Mouse (Mus musculus): ENCODE results near the gene Cnppd1. TPM values are rescaled to one million over a fixed set of nuclear protein-coding genes. Genes with fewer than 3 reads are reported as not detected.

Cnppd1 gene
- total and polyA plus RNA-seq, 3 experiments = 20.7 to 26.3 (median 21.8) TPM

DNA sequence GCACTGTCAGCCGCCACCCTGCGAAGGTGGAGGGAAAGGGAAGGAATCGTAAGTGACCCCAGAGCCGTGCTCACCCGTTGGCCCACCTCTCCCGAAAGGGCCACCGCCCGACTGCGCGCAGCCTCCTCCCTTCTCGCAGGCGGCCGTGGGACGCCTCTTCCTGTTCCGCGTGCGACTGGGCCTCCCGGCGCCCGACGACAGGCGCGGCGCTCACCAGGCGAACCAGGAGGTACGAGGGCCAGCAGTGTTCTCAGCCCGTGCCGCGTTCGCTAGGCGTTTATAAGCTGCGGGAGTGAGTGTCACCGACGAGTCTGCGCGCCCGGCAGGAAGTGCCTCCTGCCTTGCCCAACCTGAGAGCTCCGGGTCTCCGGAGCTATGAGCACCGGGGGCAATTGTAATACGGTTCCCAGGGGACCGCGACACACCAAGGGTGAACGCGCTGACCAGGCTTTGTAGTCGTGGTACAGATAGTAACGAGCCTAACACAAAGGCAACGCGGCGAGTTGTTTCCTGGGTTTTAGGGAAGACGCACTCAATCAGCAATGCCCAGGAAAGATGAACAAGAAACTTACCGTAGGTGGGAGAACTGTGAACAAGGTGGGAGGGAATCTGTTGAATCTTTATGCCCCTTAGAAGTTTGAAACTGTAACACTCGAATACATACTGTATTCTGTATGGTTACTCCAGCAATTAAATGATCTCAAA is 873 bp downstream of the Cnppd1 start:
- peaks cover 2% of the 10 kb centered on the region; the same call in 1 of the 2 replicates for H3K36me3 ChIP-seq (ENCODE audit: control insufficient read depth, insufficient read depth, low read length)
- DNase-seq = peak; percentile 87
- no peaks in the 10 kb centered on the region for H3K79me2 ChIP-seq (replicated peaks; ENCODE audit: control insufficient read depth, insufficient read depth, low read length)
- intact Hi-C loops (cut with DNase I) = loop anchor here (2.0 kb wide), 1 partner anchor 51 kb away; the partner anchor contains the start of genes Ankzf1 and Atg9a
- peak overlapping the region; percentile 82 for H3K4me3 ChIP-seq
- WGBS = under 1% methylated on average over 53 of the region's 53 CpGs
- peak overlapping the region; percentile 88 for H3K9ac ChIP-seq (ENCODE audit: low read depth, low read length)
- TF ChIP-seq POLR2A (IDR thresholded peaks at IDR 0.05; ENCODE audit: insufficient read depth, low read depth, low read length) (peak; percentile 88), CTCF (IDR thresholded peaks at IDR 0.05) (no peak), EP300 (IDR thresholded peaks at IDR 0.05; ENCODE audit: insufficient read depth, low read depth, low read length) (no peak)
- peaks cover 2% of the 10 kb centered on the region for H3K4me1 ChIP-seq (ENCODE audit: control insufficient read depth, insufficient read depth, low read length)
- H3K27me3 ChIP-seq (ENCODE audit: control insufficient read depth, insufficient read depth, low read length) = no peaks in the 10 kb centered on the region
- peak overlapping the region; percentile 97 for H3K27ac ChIP-seq

DNA sequence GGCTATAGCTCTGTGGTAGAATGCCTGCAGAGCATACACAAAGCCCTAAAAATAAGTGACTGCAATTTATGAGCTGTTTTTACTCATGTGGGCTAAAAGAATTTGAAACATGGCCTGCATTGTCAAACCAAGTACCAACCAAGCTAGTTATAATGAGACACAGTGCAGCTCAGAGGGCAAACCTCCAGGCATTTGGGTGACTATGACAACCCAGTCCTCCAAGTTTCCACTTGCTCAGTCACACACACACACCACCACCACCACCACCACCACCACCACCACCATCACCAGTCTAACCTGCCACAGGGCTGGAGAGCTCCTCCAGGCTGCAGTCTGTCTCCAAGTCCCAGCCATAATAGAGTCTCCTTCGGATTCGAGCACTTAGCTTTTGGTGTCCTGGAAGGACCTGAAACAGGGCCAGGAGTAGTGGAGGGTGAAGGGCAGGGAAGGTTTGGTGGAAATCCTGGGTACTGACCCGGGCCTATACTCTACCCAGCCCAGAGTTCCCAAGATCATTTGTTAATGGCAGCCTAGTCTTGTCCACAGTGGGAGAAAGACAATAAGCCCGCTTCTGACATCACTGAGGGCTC is 1.8 kb downstream of the Cnppd1 start:
- 27% methylated on average over 4 of the region's 4 CpGs for WGBS
- TF ChIP-seq CTCF (IDR thresholded peaks at IDR 0.05) = no peak
- no peak for TF ChIP-seq POLR2A (IDR thresholded peaks at IDR 0.05; ENCODE audit: insufficient read depth, low read depth, low read length)
- no peak for TF ChIP-seq EP300 (IDR thresholded peaks at IDR 0.05; ENCODE audit: insufficient read depth, low read depth, low read length)
- Histone ChIP-seq H3K36me3 (ENCODE audit: control insufficient read depth, insufficient read depth, low read length) (peaks cover 2% of the 10 kb centered on the region; the same call in 1 of the 2 replicates), H3K4me3 (peak overlapping the region; percentile 82), H3K79me2 (replicated peaks; ENCODE audit: control insufficient read depth, insufficient read depth, low read length) (no peaks in the 10 kb centered on the region), H3K27me3 (ENCODE audit: control insufficient read depth, insufficient read depth, low read length) (no peaks in the 10 kb centered on the region), H3K27ac (peak overlapping the region; percentile 97), H3K9ac (ENCODE audit: low read depth, low read length) (peak overlapping the region; percentile 88), H3K4me1 (ENCODE audit: control insufficient read depth, insufficient read depth, low read length) (peaks cover 2% of the 10 kb centered on the region)
- intact Hi-C loops (cut with DNase I) = no loop called here
- no peak for DNase-seq

DNA sequence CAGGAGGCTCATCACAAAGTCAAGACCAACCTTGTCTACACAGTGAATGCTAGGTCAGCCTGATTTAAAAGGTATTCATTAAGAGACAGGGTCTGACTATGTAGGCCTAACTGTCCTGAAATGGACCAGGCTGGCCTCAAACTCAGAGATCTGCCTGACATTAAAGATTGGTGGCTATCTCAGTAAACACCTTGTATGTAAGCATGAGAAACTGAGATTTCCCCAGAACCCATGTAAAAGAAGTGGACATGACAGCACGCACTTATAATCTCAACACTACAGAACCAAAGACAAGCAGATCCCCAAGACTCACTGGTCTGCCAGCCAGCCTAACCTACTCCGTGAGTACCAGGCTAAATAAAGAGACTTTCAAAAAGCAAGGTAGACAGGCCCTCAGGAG is 4.1 kb downstream of the Cnppd1 start:
- H3K4me3 ChIP-seq = no peak overlapping the region
- H3K27me3 ChIP-seq (ENCODE audit: control insufficient read depth, insufficient read depth, low read length) = no peaks in the 10 kb centered on the region
- WGBS = 92% methylated on average over 2 of the region's 2 CpGs
- DNase-seq = no peak
- no peak overlapping the region for H3K9ac ChIP-seq (ENCODE audit: low read depth, low read length)
- no peaks in the 10 kb centered on the region for H3K79me2 ChIP-seq (replicated peaks; ENCODE audit: control insufficient read depth, insufficient read depth, low read length)
- H3K36me3 ChIP-seq (ENCODE audit: control insufficient read depth, insufficient read depth, low read length) = peaks cover 2% of the 10 kb centered on the region; the same call in 1 of the 2 replicates
- TF ChIP-seq EP300 (IDR thresholded peaks at IDR 0.05; ENCODE audit: insufficient read depth, low read depth, low read length) = no peak
- TF ChIP-seq CTCF (IDR thresholded peaks at IDR 0.05) = no peak
- TF ChIP-seq POLR2A (IDR thresholded peaks at IDR 0.05; ENCODE audit: insufficient read depth, low read depth, low read length) = no peak
- H3K4me1 ChIP-seq (ENCODE audit: control insufficient read depth, insufficient read depth, low read length) = peaks cover 2% of the 10 kb centered on the region
- intact Hi-C loops (cut with DNase I) = no loop called here
- no peak overlapping the region for H3K27ac ChIP-seq

GRCm38 (mm10) chr1:75136730-75137129 is 5.8 kb downstream of the Cnppd1 start:
- no peak overlapping the region for H3K27ac ChIP-seq

GRCm38 (mm10) chr1:75136293-75136692 is 6.2 kb downstream of the Cnppd1 start:
- Histone ChIP-seq H3K79me2 (replicated peaks; ENCODE audit: control insufficient read depth, insufficient read depth, low read length) (no peaks in the 10 kb centered on the region), H3K9ac (ENCODE audit: low read depth, low read length) (no peak overlapping the region), H3K4me3 (no peak overlapping the region), H3K27ac (no peak overlapping the region), H3K27me3 (ENCODE audit: control insufficient read depth, insufficient read depth, low read length) (no peaks in the 10 kb centered on the region), H3K4me1 (ENCODE audit: control insufficient read depth, insufficient read depth, low read length) (no peaks in the 10 kb centered on the region), H3K36me3 (ENCODE audit: control insufficient read depth, insufficient read depth, low read length) (peaks cover 2% of the 10 kb centered on the region; the same call in 1 of the 2 replicates)
- intact Hi-C loops (cut with DNase I) = no loop called here
- no peak for DNase-seq
- TF ChIP-seq CTCF (IDR thresholded peaks at IDR 0.05) (no peak), EP300 (IDR thresholded peaks at IDR 0.05; ENCODE audit: insufficient read depth, low read depth, low read length) (no peak), POLR2A (IDR thresholded peaks at IDR 0.05; ENCODE audit: insufficient read depth, low read depth, low read length) (no peak)
- WGBS = 74% methylated on average over 6 of the region's 6 CpGs

More at GRCm38 (mm10) chr1:75136730-75137129, 5.8 kb downstream of the Cnppd1 start:
- no peaks in the 10 kb centered on the region for H3K4me1 ChIP-seq (ENCODE audit: control insufficient read depth, insufficient read depth, low read length)
- intact Hi-C loops (cut with DNase I) = no loop called here
- H3K36me3 ChIP-seq (ENCODE audit: control insufficient read depth, insufficient read depth, low read length) = peaks cover 2% of the 10 kb centered on the region; the same call in 1 of the 2 replicates
- DNase-seq = no peak
- no peak overlapping the region for H3K4me3 ChIP-seq
- TF ChIP-seq EP300 (IDR thresholded peaks at IDR 0.05; ENCODE audit: insufficient read depth, low read depth, low read length) (no peak), CTCF (IDR thresholded peaks at IDR 0.05) (no peak), POLR2A (IDR thresholded peaks at IDR 0.05; ENCODE audit: insufficient read depth, low read depth, low read length) (no peak)
- H3K79me2 ChIP-seq (replicated peaks; ENCODE audit: control insufficient read depth, insufficient read depth, low read length) = no peaks in the 10 kb centered on the region
- H3K9ac ChIP-seq (ENCODE audit: low read depth, low read length) = no peak overlapping the region
- WGBS = 61% methylated on average over 3 of the region's 3 CpGs
- no peaks in the 10 kb centered on the region for H3K27me3 ChIP-seq (ENCODE audit: control insufficient read depth, insufficient read depth, low read length)
